Mouse (Mus musculus) monocyte, adult 59 days (primary cell): ENCODE data around the gene Nos1. TPM values are rescaled to one million over a fixed set of nuclear protein-coding genes. Genes with fewer than 3 reads are reported as not detected.

Experiments used
- total RNA-seq, 2 experiments: library from RNA; stranded (reverse); gene quantifications; one replicate each; pipeline ENCODE4 v1.2.4; 2023

The Nos1 gene
- 10 to 100 TPM in 1 of 2 experiments, 1 to 10 TPM in 1; 6.6 to 11.7 TPM for total RNA-seq

GRCm38 (mm10) chr5:117780681-117781080 lies at the start of gene Nos1:
Gene Nos1 (plus strand): TSS chr5:117781032.

GRCm38 (mm10) chr5:117976657-117977500 lies 196.0 kb downstream of the Nos1 start, which contains the start of gene Fbxo21:
Gene Fbxo21 (plus strand): TSS chr5:117976730.

Other genes with a start within 250 kb of the Nos1 start
- gene Fbxo21, start 195.7 kb downstream of the Nos1 start, total RNA-seq, result 10 to 100 TPM; 10.2 to 14.2 TPM
- gene Tesc, start 246.7 kb downstream of the Nos1 start, total RNA-seq, result not detected